Mouse (Mus musculus) small intestine, adult 2 months (tissue): ENCODE data around the gene Dvl2. TPM values are rescaled to one million over a fixed set of nuclear protein-coding genes. Genes with fewer than 3 reads are reported as not detected.

Source experiments
- H3K27ac ChIP-seq: fragments of 200-500 bp; 2 replicates; pipeline ENCODE4 v1.5.1; 2012; ENCODE audit warnings: low read depth, low read length, control low read depth, inconsistent platforms; ENCODE audit not compliant: insufficient read depth
- H3K27me3 ChIP-seq: fragments of 200-500 bp; 2 replicates; pipeline ENCODE4 v1.6.1; 2012; ENCODE audit warnings: mild to moderate bottlenecking, moderate library complexity, low read length, inconsistent platforms; ENCODE audit not compliant: control insufficient read depth, insufficient read depth
- H3K36me3 ChIP-seq: fragments of 200-500 bp; 2 replicates; pipeline ENCODE4 v1.6.1; 2012; ENCODE audit warnings: mild to moderate bottlenecking, low read length, control low read depth, inconsistent platforms; ENCODE audit not compliant: control insufficient read depth, insufficient read depth
- H3K4me1 ChIP-seq: fragments of 200-500 bp; 2 replicates; pipeline ENCODE4 v1.6.1; 2012; ENCODE audit warnings: low read length, inconsistent platforms, mixed read lengths; ENCODE audit not compliant: control insufficient read depth, insufficient read depth, insufficient read length
- H3K4me3 ChIP-seq: fragments of 200-500 bp; 2 replicates; pipeline ENCODE4 v1.5.1; 2012; ENCODE audit warnings: low read depth, mild to moderate bottlenecking, control low read depth, inconsistent platforms, low read length, moderate library complexity
- CTCF ChIP-seq: fragments of 200-500 bp; IDR thresholded peaks from 2 replicates; pipeline ENCODE4 v1.5.1; 2012; ENCODE audit warnings: low read depth, mild to moderate bottlenecking, control low read depth, inconsistent platforms, low read length, moderate library complexity, mixed read lengths; ENCODE audit not compliant: insufficient replicate concordance, insufficient read length; ENCODE audit errors: extremely low read depth
- POLR2A ChIP-seq: fragments of 200-500 bp; IDR thresholded peaks from 2 replicates; pipeline ENCODE4 v1.6.1; 2012; ENCODE audit warnings: low read depth, mild to moderate bottlenecking, control low read depth, inconsistent platforms, low read length, moderate library complexity
- WGBS: fragments of 180-500 bp; shearing (Covaris S2); methylation state at CpG from one replicate; pipeline ENCODE4 v1.1.7; 2018; 5-methylcytosine and 5-hydroxymethylcytosine counted together
- polyA plus RNA-seq: library from polyadenylated mRNA; depleted of rRNA; stranded (reverse); fragments of >200 nt; gene quantifications from 2 replicates; pipeline ENCODE4 v1.2.3, GENCODE M21; 2012

Gene Dvl2
- polyA plus RNA-seq, 1 experiment, result 7.4 TPM

GRCm38 (mm10) chr11:69992396-69992795 is 8.0 kb upstream of the Dvl2 start:
- Histone ChIP-seq H3K4me3 (peak overlapping the region; percentile 54), H3K27ac (peak overlapping the region; percentile 6; the same call in 1 of the 2 replicates), H3K4me1 (peaks cover 5% of the 10 kb centered on the region), H3K36me3 (peaks cover 37% of the 10 kb centered on the region), H3K27me3 (no peaks in the 10 kb centered on the region)
- TF ChIP-seq POLR2A (no peak), CTCF (no peak)
- 32% methylated on average over 10 of the region's 10 CpGs for WGBS

GRCm38 (mm10) chr11:69992932-69993331 is 7.5 kb upstream of the Dvl2 start:
- WGBS, result 79% methylated on average over 3 of the region's 3 CpGs

GRCm38 (mm10) chr11:69994401-69995090 is 5.8 kb upstream of the Dvl2 start:
- no peak for TF ChIP-seq CTCF
- TF ChIP-seq POLR2A, result no peak
- WGBS, result 78% methylated on average over 11 of the region's 11 CpGs
- Histone ChIP-seq H3K27me3 (no peaks in the 10 kb centered on the region), H3K4me1 (peaks cover 5% of the 10 kb centered on the region), H3K27ac (no peak overlapping the region), H3K4me3 (no peak overlapping the region), H3K36me3 (peaks cover 41% of the 10 kb centered on the region)

More at GRCm38 (mm10) chr11:69992932-69993331, 7.5 kb upstream of the Dvl2 start:
- no peaks in the 10 kb centered on the region for H3K27me3 ChIP-seq
- H3K27ac ChIP-seq, result no peak overlapping the region
- no peak overlapping the region for H3K4me3 ChIP-seq
- H3K4me1 ChIP-seq, result peaks cover 5% of the 10 kb centered on the region
- TF ChIP-seq POLR2A (no peak), CTCF (no peak)
- H3K36me3 ChIP-seq, result peaks cover 38% of the 10 kb centered on the region

GRCm38 (mm10) chr11:69995391-69995960 is 4.9 kb upstream of the Dvl2 start, which contains the start of gene Phf23:
Phf23 (plus strand) TSS chr11:69995777.
- Histone ChIP-seq H3K36me3 (peaks cover 38% of the 10 kb centered on the region), H3K27me3 (no peaks in the 10 kb centered on the region), H3K4me3 (peak within 1 kb of the TSS; percentile 91), H3K4me1 (peaks cover 5% of the 10 kb centered on the region), H3K27ac (peak within 1 kb of the TSS; percentile 89)
- TF ChIP-seq CTCF (peak; percentile 32; the same call in 1 of the 2 replicates), POLR2A (peak; percentile 83)
- under 1% methylated on average over 36 of the region's 36 CpGs for WGBS

- H3K27me3 ChIP-seq, result no peaks in the 10 kb centered on the region
- TF ChIP-seq CTCF (no peak), POLR2A (no peak)
- peak overlapping the region; percentile 91 for H3K4me3 ChIP-seq
- H3K27ac ChIP-seq, result peak overlapping the region; percentile 89
- H3K36me3 ChIP-seq, result peaks cover 38% of the 10 kb centered on the region
- H3K4me1 ChIP-seq, result peaks cover 9% of the 10 kb centered on the region
- WGBS, result under 1% methylated on average over 65 of the region's 66 CpGs
These were observed 4.0 kb upstream of the Dvl2 start for GRCm38 (mm10) chr11:69996161-69997061.

- Histone ChIP-seq H3K4me1 (peaks cover 10% of the 10 kb centered on the region), H3K27me3 (no peaks in the 10 kb centered on the region), H3K27ac (peak overlapping the region; percentile 82), H3K36me3 (peaks cover 38% of the 10 kb centered on the region), H3K4me3 (peak overlapping the region; percentile 91)
- WGBS, result 1% methylated on average over 38 of the region's 44 CpGs
- TF ChIP-seq POLR2A, result peak; percentile 92
- TF ChIP-seq CTCF, result no peak
These were observed 3.3 kb upstream of the Dvl2 start for GRCm38 (mm10) chr11:69997070-69997509.
